ENCODE assay signal across 38 mouse cellular contexts in genomic region chr5:116082241-116082900, GRCm38 (mm10). TPM values are rescaled to one million over a fixed set of nuclear protein-coding genes. Genes with fewer than 3 reads are reported as not detected.
DNase-seq lines count a peak whose midpoint lies in the region; ATAC-seq lines count a peak whose summit lies in the region.
"Had no signal": no experiment of that assay in that cellular context is flagged by ENCODE, and none has a peak within 500 bp of the region (broad histone marks: within the 10 kb centered on the region; RNA-seq: fewer than 3 reads in every experiment).

No protein-coding gene starts in this region.

- H3K9me3 ChIP-seq in embryonic facial prominence, embryonic 14.5 days (ENCODE audit: control insufficient read depth, low read length), result no peaks in the 10 kb centered on the region
- H3K9me3 ChIP-seq in embryonic facial prominence, embryonic 10.5 days, result no peaks in the 10 kb centered on the region
- no peaks in the 10 kb centered on the region for H3K9me3 ChIP-seq in lung, embryonic 16.5 days (ENCODE audit: control insufficient read depth, low read length)
- H3K9me3 ChIP-seq in intestine, embryonic 16.5 days (ENCODE audit: control insufficient read depth, low read length), result no peaks in the 10 kb centered on the region
- H3K9me3 ChIP-seq: embryonic facial prominence, embryonic 15.5 days; hindbrain, embryonic 10.5 days; intestine, embryonic 15.5 days; liver, embryonic 12.5 days had no signal

- H3K27me3 ChIP-seq in embryonic facial prominence, embryonic 14.5 days (replicated peaks; ENCODE audit: control insufficient read depth, insufficient read depth, low read length), result peaks cover 31% of the 10 kb centered on the region
- H3K27me3 ChIP-seq in embryonic facial prominence, embryonic 10.5 days (replicated peaks; ENCODE audit: low read depth, poor library complexity, severe bottlenecking), result peaks cover 39% of the 10 kb centered on the region
- peaks cover 17% of the 10 kb centered on the region for H3K27me3 ChIP-seq in lung, embryonic 16.5 days (ENCODE audit: control insufficient read depth, insufficient read depth, low read depth, low read length)
- peaks cover 14% of the 10 kb centered on the region; the same call in 1 of the 2 replicates for H3K27me3 ChIP-seq in intestine, embryonic 16.5 days (replicated peaks; ENCODE audit: control insufficient read depth, insufficient read depth, low read length)
- H3K27me3 ChIP-seq: CH12.LX had no signal

- H3K27ac ChIP-seq in embryonic facial prominence, embryonic 14.5 days (replicated peaks; ENCODE audit: low read depth, low read length), result no peak overlapping the region
- no peak overlapping the region for H3K27ac ChIP-seq in embryonic facial prominence, embryonic 10.5 days (replicated peaks)
- H3K27ac ChIP-seq in lung, embryonic 16.5 days (ENCODE audit: low read length), result no peak overlapping the region
- no peak overlapping the region for H3K27ac ChIP-seq in intestine, embryonic 16.5 days (ENCODE audit: low read length)
- H3K27ac ChIP-seq: embryonic facial prominence, embryonic 15.5 days; hindbrain, embryonic 10.5 days; hindbrain, postnatal 0 days; intestine, embryonic 15.5 days; kidney, postnatal 0 days; liver, embryonic 12.5 days had no signal

- 23% methylated on average over 17 of the region's 17 CpGs for WGBS in embryonic facial prominence, embryonic 14.5 days
- WGBS in embryonic facial prominence, embryonic 10.5 days, result 28% methylated on average over 17 of the region's 17 CpGs
- WGBS in lung, embryonic 16.5 days, result 33% methylated on average over 17 of the region's 17 CpGs
- WGBS in intestine, embryonic 16.5 days, result 29% methylated on average over 17 of the region's 17 CpGs

- no peak overlapping the region for H3K4me3 ChIP-seq in embryonic facial prominence, embryonic 14.5 days (ENCODE audit: low read depth, low read length)
- H3K4me3 ChIP-seq in embryonic facial prominence, embryonic 10.5 days, result no peak overlapping the region
- H3K4me3 ChIP-seq in lung, embryonic 16.5 days (ENCODE audit: low read length), result no peak overlapping the region; the same call in 1 of the 2 replicates
- no peak overlapping the region for H3K4me3 ChIP-seq in intestine, embryonic 16.5 days (ENCODE audit: low read length)
- H3K4me3 ChIP-seq: embryonic facial prominence, embryonic 15.5 days; intestine, embryonic 15.5 days; liver, embryonic 12.5 days had no signal

- no peak for DNase-seq in embryonic facial prominence, embryonic 14.5 days (ENCODE audit: low spot score)
- DNase-seq in embryonic facial prominence, embryonic 10.5 days (ENCODE audit: low spot score), result no peak
- DNase-seq in heart, adult 11 months, result peak; percentile 79
- DNase-seq in heart, adult 9 months (ENCODE audit: low spot score in 2 of 2), result no peak
- DNase-seq in lung, postnatal 25 days (ENCODE audit: low spot score), result no peak
- DNase-seq: adrenal gland, postnatal 25 days; cerebellum, adult 11-12 months; cerebellum, adult 9-11 months; kidney, adult 8-10 months; liver, postnatal 0 days; right cerebral cortex, adult 18-20 months; right cerebral cortex, postnatal 4 days; thymus, adult 2 months; thymus, postnatal 36 days had no signal

- H3K4me2 ChIP-seq in embryonic facial prominence, embryonic 14.5 days (ENCODE audit: low read depth, low read length), result peak overlapping the region; percentile 20; the same call in 1 of the 2 replicates
- 0 out of 2 replicates have a peak overlapping the region, but pooled peaks have one; percentile 15 for H3K4me2 ChIP-seq in lung, embryonic 16.5 days (ENCODE audit: low read depth, low read length)
- H3K4me2 ChIP-seq in intestine, embryonic 16.5 days (ENCODE audit: low read depth, low read length), result no peak overlapping the region
- H3K4me2 ChIP-seq: embryonic facial prominence, embryonic 15.5 days; heart, embryonic 11.5 days; intestine, embryonic 15.5 days; liver, embryonic 12.5 days; midbrain, embryonic 11.5 days had no signal

- ATAC-seq in embryonic facial prominence, embryonic 14.5 days (ENCODE audit: low read depth), result no peak
- no peak for ATAC-seq in lung, embryonic 16.5 days (ENCODE audit: low read depth)
- no peak for ATAC-seq in megakaryocyte, adult 5-6 weeks (ENCODE audit: poor library complexity, severe bottlenecking)
- ATAC-seq in intestine, embryonic 16.5 days, result no peak
- ATAC-seq: forebrain, embryonic 14.5 days; hindbrain, postnatal 0 days; intestine, embryonic 15.5 days; liver, embryonic 12.5 days; liver, postnatal 0 days; midbrain, embryonic 16.5 days had no signal

- no peaks in the 10 kb centered on the region for H3K4me1 ChIP-seq in embryonic facial prominence, embryonic 14.5 days (ENCODE audit: control insufficient read depth, insufficient read depth, low read length)
- peaks cover 12% of the 10 kb centered on the region for H3K4me1 ChIP-seq in embryonic facial prominence, embryonic 10.5 days
- H3K4me1 ChIP-seq in lung, embryonic 16.5 days (replicated peaks; ENCODE audit: control insufficient read depth, insufficient read depth, low read length), result no peaks in the 10 kb centered on the region
- no peaks in the 10 kb centered on the region for H3K4me1 ChIP-seq in intestine, embryonic 16.5 days (ENCODE audit: control insufficient read depth, insufficient read depth, low read length)
- H3K4me1 ChIP-seq: embryonic facial prominence, embryonic 15.5 days; intestine, embryonic 15.5 days; liver, embryonic 12.5 days had no signal

- no peak overlapping the region for H3K9ac ChIP-seq in embryonic facial prominence, embryonic 14.5 days (ENCODE audit: low read depth, low read length)
- H3K9ac ChIP-seq in lung, embryonic 16.5 days (ENCODE audit: low read length), result no peak overlapping the region
- no peak overlapping the region for H3K9ac ChIP-seq in intestine, embryonic 16.5 days (ENCODE audit: low read depth, low read length)
- H3K9ac ChIP-seq: embryonic facial prominence, embryonic 15.5 days; intestine, embryonic 15.5 days; liver, embryonic 12.5 days; liver, postnatal 0 days had no signal

- H3K36me3 ChIP-seq in embryonic facial prominence, embryonic 14.5 days (ENCODE audit: control insufficient read depth, insufficient read depth, low read length), result no peaks in the 10 kb centered on the region
- H3K36me3 ChIP-seq in embryonic facial prominence, embryonic 10.5 days (replicated peaks), result no peaks in the 10 kb centered on the region
- no peaks in the 10 kb centered on the region for H3K36me3 ChIP-seq in lung, embryonic 16.5 days (ENCODE audit: control insufficient read depth, insufficient read depth, low read length)
- H3K36me3 ChIP-seq in intestine, embryonic 16.5 days (ENCODE audit: control insufficient read depth, insufficient read depth, low read length), result no peaks in the 10 kb centered on the region
- H3K36me3 ChIP-seq: embryonic facial prominence, embryonic 15.5 days; hindbrain, embryonic 10.5 days; intestine, embryonic 15.5 days; liver, embryonic 12.5 days had no signal

RNA-seq across cellular contexts. Expression of gene Tmem233, which starts 0.7 kb away (rescaled TPM):
- 0.10 and 0.26 TPM in 2 replicates for polyA plus RNA-seq in embryonic facial prominence, embryonic 14.5 days (2014; fragmentation: Nextera tagmentation; extraction: Ambion mirVana)
- not detected in 2 replicates for polyA plus RNA-seq in embryonic facial prominence, embryonic 10.5 days (2016; fragmentation: Nextera tagmentation; extraction: Ambion mirVana)
- 0.15 and 0.24 TPM in 2 replicates for polyA plus RNA-seq in lung, embryonic 16.5 days (2015; fragmentation: Nextera tagmentation; extraction: Ambion mirVana)
- total RNA-seq in megakaryocyte, adult 5-6 weeks (2015), result not detected in 2 replicates
- not detected in 2 replicates for total RNA-seq in megakaryocyte, adult 5-6 weeks (2017)
- polyA plus RNA-seq in intestine, embryonic 16.5 days (2015; fragmentation: Nextera tagmentation; extraction: Ambion mirVana), result not detected in 2 replicates
- total RNA-seq: adrenal gland, adult 18-20 months; adrenal gland, postnatal 25 days; CH12.LX; common myeloid progenitor, adult 5-6 weeks; heart, postnatal 14 days; hindbrain, postnatal 0 days; layer of hippocampus, adult 8-10 months; layer of hippocampus, postnatal 25 days; left cerebral cortex, postnatal 36 days; megakaryocyte progenitor cell, adult 5-6 weeks; neutrophil, adult 5-6 weeks had no signal
- polyA plus RNA-seq: C2C12; embryonic facial prominence, embryonic 15.5 days; forebrain, embryonic 14.5 days; heart, embryonic 11.5 days; hindbrain, embryonic 10.5 days; hindbrain, postnatal 0 days; intestine, embryonic 15.5 days; kidney, postnatal 0 days; liver, embryonic 12.5 days; liver, postnatal 0 days; midbrain, embryonic 11.5 days; midbrain, embryonic 16.5 days; neural tube, embryonic 11.5 days; thymus, adult 2 months had no signal

RNA-seq across cellular contexts. Expression of gene Prkab1, which starts 58.1 kb away (rescaled TPM):
- 49.9 and 61.4 TPM in 2 replicates for polyA plus RNA-seq in embryonic facial prominence, embryonic 14.5 days (2014; fragmentation: Nextera tagmentation; extraction: Ambion mirVana)
- polyA plus RNA-seq in embryonic facial prominence, embryonic 10.5 days (2016; fragmentation: Nextera tagmentation; extraction: Ambion mirVana), result 77.1 and 79.2 TPM in 2 replicates
- 80.2 and 82.8 TPM in 2 replicates for polyA plus RNA-seq in lung, embryonic 16.5 days (2015; fragmentation: Nextera tagmentation; extraction: Ambion mirVana)
- 56.7 and 62.7 TPM in 2 replicates for total RNA-seq in megakaryocyte, adult 5-6 weeks (2015)
- total RNA-seq in megakaryocyte, adult 5-6 weeks (2017), result 27.1 and 29.2 TPM in 2 replicates
- 74.8 and 83.1 TPM in 2 replicates for polyA plus RNA-seq in intestine, embryonic 16.5 days (2015; fragmentation: Nextera tagmentation; extraction: Ambion mirVana)
